Mouse (Mus musculus): ENCODE results near the gene Kcna5.
A peak's percentile ranks its signal among the peaks of the same experiment; 100 is the strongest.

Gene Kcna5

DNA sequence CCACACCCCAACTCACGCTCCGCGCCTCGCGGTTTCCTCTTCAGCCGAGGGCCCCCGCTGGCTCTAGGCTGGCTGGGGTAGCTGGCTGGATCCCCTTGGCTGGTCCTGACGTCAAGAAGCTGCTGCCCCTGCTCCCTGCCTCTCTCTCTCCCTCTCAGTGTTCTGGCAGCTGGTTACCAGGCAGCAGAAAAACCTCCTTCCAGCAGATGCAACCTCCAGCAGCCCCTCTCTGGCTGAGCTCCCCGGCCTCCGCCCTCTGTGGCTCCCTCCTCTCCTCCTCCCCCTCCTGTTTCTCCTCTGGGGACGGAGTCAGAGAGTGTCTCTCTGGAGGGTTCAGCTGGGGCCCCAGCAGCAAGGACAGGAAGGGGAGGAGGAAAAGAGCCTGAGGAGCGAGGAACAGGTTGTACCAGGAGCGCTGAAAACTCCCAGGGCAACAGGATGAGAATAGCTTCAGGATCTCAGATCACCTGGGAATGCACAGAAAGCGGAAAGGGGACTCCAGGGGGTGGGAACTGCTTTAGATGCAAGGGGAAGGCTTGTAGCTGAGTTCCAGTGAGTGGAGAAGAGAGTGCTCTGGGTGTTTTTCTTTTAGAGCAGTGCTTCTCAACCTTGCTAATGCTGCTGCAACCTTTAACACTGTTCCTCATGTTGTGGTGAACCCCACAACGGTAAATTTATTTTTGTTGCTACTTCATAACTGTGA is at the start of gene Kcna5:
TSS of gene Kcna5 (minus strand) at position 205 of the 703 bp plus-strand sequence.
- peak; percentile 58 for DNase-seq (ENCODE audit: low spot score)

DNA sequence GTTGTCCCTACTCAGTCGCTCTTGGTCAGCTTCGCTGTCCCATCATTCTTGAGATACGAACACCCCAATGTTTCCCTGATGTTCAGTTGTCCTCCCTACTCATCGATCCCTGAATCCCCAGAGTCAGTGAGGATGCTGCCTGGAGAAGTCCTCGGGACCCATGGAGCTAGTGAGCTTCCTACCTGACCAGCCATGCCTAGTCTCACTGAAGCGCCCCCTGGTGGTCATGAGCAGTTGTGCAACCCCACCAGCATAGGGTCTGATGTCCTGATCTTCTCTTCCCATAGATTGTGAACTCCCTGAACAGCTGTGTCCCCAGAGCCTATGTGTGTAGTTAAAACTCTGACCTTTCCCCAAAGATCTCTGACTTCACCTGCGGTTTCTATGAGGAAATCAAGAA is 47.9 kb upstream of the Kcna5 start:
- no peak for DNase-seq (ENCODE audit: low spot score)

DNA sequence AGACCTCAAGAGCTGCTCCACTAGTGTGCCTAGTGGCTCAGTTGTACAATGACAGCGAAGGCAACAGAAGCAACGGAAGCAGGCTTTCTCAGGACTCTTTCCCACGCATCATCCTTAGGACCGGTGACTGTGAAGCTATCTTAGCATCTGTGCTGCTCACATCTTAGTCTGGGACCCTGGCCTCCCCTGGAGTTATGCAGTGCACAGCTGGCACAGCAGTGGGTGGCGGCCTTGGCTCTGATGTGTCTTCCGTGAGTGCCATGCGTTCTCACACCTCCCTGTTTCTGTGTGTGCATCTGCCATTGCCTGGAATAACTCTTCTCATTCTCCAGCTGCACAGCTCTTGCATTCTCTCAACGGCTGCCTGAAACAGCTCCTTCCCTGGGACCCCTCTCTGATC is 46.4 kb upstream of the Kcna5 start:
- no peak for DNase-seq (ENCODE audit: low spot score)

DNA sequence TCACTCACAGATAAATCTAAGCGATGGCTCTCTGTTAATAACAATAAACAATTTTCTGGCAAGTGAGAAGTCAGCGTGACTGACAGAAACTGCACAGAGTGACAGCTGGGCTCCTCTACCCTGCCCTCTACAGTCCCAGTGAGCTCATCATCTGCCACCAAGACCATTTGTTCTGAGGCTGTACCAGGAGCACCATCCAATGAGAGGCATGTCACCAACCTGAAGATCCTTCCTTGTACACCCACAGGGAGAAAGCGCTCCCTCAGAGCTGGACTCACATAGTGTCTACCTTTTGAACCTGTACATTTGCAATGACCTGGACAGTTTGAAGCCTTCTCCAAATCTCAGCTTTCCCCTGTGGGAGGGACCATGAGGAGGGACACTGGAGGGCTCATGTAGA is 45.4 kb upstream of the Kcna5 start:
- no peak for DNase-seq (ENCODE audit: low spot score)

- no peak for DNase-seq (ENCODE audit: low spot score)
Measured at GRCm38 (mm10) chr6:126577415-126577814, 42.2 kb upstream of the Kcna5 start.

DNA sequence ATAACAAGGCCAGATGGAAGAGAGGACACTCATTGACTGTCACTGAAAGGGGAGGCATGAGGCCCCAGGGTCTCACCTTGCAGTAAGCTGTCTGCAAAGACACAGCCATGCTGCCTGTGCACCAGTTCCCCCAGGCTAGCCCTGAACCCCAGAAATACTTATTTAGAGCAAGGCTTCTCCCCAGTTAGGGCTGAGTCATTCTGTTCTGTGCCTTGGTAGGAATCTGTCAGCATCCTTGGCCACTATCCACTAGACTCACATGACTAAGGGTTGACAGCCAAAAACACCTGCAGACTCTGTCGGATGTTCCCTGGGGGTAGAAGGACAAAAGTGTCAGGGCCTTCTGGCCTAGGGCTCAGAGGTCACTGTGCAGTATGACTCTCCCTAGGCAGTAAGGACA is 41.4 kb upstream of the Kcna5 start:
- DNase-seq (ENCODE audit: low spot score), result no peak

DNA sequence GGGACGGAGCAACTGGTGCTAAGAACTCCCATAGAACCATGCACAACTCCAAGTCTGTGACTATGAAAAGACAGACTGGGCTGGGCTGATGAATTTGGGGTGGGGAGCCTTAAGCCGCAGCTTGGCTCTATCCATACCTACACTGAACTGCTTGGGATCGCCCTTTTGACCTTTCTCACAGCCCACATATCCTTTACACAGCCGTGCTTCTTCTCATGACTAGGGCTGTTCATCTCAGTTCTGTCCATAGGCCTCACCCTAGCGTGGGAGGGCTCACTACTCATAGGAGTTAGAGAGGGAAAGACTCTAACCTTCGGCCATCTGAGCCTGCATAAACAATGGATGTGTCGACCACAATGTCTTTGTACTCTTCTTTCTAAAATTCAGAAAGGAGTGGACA is 39.6 kb upstream of the Kcna5 start:
- no peak for DNase-seq (ENCODE audit: low spot score)

GRCm38 (mm10) chr6:126573021-126573420 is 37.8 kb upstream of the Kcna5 start:
- DNase-seq (ENCODE audit: low spot score), result no peak

DNA sequence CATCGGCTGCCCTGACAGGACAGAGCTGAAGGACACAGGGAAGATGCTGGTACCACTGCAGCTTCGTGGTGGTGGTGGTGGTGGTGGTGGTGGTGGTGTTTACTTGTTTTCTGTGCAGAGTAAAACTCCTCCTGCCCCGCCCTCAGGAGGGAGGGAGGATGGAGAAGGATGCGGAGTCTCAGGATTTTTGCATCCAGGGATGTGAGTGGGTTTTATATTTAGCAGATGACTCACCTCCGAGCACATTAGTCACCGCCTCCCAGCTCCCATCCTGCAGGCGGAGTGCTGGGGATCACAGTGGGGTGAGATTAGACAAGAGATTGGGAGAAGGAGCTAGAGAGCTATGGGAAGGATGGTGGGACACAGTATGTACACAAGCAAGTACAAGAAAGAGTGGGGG is 34.6 kb upstream of the Kcna5 start:
- DNase-seq (ENCODE audit: low spot score), result no peak

DNA sequence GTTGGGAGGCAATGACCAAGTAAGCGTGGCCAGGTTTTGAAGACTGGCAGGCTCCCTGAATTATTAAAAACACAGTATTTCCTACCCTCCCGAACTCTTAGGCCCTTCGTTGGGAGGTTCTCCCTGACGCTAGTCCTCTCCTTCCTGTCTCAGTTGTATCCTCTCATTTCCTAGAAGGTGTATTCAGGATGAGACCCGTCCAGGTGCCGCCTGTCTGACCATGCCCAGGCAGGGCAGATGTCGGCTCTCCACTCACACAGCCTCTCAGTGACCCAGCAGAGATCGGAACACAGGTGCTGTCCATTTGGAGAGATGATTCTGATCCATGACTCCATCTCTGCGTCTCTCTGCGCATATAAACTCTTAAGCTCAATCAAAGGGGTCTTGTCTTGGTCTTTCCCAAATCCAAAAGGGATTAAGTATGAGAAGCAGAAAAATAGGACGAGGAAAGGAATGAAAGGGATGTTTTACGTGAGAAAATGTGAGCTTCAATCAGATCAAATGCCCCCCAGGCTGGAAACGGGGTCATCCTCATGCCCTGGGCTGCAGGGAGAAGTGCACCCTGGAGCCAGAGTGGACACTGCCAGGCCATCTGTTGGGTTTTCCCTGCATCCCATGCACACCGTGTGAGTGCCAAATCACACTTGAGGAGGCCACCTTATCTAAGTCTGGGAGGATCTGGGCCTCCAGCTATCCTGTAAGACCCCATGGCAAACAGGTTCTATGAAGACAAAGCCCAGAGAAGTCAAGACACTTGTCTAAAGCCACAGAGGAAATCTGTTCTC is 33.0 kb upstream of the Kcna5 start:
- DNase-seq (ENCODE audit: low spot score), result no peak

- DNase-seq (ENCODE audit: low spot score), result no peak
Measured at GRCm38 (mm10) chr6:126567326-126567725, 32.1 kb upstream of the Kcna5 start.

- DNase-seq (ENCODE audit: low spot score), result no peak
Measured at GRCm38 (mm10) chr6:126564376-126564775, 29.2 kb upstream of the Kcna5 start.

DNA sequence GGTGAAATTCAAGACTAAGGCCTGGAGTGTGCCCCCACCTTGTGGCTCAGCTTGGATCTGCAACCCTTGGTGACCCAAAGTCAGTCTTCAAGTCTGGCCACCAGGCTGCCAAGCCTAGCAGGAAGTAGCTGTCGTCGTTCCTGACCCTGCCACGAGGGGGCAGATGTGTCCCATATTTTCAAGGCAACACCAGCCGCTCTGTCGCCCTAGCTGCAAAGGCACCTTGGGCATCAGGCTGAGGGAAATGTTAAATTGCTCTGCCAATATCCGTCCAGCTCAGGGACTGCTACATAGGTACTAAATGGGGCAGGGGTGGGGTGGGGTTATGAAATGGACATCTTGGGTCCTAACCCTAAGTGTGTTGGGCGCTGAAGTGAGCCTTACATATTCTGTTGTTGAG is 28.7 kb upstream of the Kcna5 start:
- peak; percentile 62 for DNase-seq (ENCODE audit: low spot score)

DNA sequence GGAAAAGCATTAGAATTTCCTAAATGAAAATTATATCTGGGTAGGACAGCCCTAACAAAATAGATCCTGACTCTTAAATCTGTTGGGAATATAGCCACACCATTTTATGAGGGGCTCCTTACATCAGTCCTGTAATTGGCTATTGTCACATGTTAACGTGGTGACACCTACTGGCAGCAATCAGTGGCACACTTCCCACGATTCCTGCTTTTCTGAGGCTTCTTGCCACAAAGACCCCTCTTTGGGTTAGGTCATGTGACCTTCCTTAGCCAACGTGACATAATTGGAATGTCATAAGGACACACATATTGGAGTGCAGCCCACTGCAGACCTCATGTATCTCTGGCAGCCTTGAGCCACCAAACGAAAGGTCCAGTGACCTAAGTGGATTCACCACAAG is 26.5 kb upstream of the Kcna5 start:
- no peak for DNase-seq (ENCODE audit: low spot score)

GRCm38 (mm10) chr6:126560696-126561095 is 25.5 kb upstream of the Kcna5 start:
- DNase-seq (ENCODE audit: low spot score), result no peak

DNA sequence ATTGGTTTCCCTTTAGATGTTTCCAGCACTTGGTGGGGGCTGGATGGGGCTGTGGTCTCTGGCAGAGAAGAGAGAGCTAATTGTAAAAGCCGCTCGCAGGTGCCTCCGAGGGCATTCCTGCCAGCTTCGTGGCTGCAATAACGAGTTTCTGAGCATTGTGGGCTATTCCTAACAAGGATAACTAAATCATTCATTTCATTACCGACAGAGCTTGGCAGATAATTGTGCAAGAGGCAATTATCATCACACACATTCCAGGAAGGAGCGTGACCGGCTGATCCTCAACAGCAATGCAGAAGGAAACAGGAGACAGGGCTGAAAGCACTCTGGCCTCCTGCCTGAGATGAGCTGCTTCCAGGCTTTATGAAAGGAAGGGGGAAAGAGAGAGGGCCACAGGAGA is 24.8 kb upstream of the Kcna5 start:
- DNase-seq (ENCODE audit: low spot score), result peak; percentile 6

GRCm38 (mm10) chr6:126558276-126558675 is 23.1 kb upstream of the Kcna5 start:
- no peak for DNase-seq (ENCODE audit: low spot score)

- peak; percentile 40 for DNase-seq (ENCODE audit: low spot score)
Measured at GRCm38 (mm10) chr6:126553812-126554211, 18.6 kb upstream of the Kcna5 start.

- DNase-seq (ENCODE audit: low spot score), result peak; percentile 7
Measured at GRCm38 (mm10) chr6:126551862-126552395, 16.7 kb upstream of the Kcna5 start.

- DNase-seq (ENCODE audit: low spot score), result no peak
Measured at GRCm38 (mm10) chr6:126544107-126545036, 9.2 kb upstream of the Kcna5 start.

GRCm38 (mm10) chr6:126542724-126543123 is 7.5 kb upstream of the Kcna5 start:
- DNase-seq (ENCODE audit: low spot score), result no peak

GRCm38 (mm10) chr6:126537512-126537911 is 2.3 kb upstream of the Kcna5 start:
- DNase-seq (ENCODE audit: low spot score), result no peak

Measured in yolk sac, embryonic 10.5 days (tissue).